Mouse (Mus musculus): Measurements from ENCODE around the gene Setdb1.
A peak's percentile ranks its signal among the peaks of the same experiment; 100 is the strongest.
"Not testable (repeated sequence)": the region's sequence is repeated elsewhere in the genome, so short reads cannot be mapped to it uniquely, and the experiment has no call there.

Gene Setdb1

GRCm38 (mm10) chr3:95356701-95357449, at the start of gene Setdb1:
TSS of gene Setdb1 (minus strand) at chr3:95357202.
- DNase-seq (ENCODE audit: low spot score in 2 of 2): peak; percentile 91 to 97

GRCm38 (mm10) chr3:95402741-95403140, 45.7 kb upstream of the Setdb1 start, which contains the start of gene 4930558C23Rik:
TSS of gene 4930558C23Rik (minus strand) at chr3:95402841.
- no peak for DNase-seq (ENCODE audit: low spot score in 2 of 2)

- peak in 1 of 2 experiments; percentile 17 for DNase-seq (ENCODE audit: low spot score in 2 of 2)
Observed at GRCm38 (mm10) chr3:95394385-95394784, 37.4 kb upstream of the Setdb1 start.

GRCm38 (mm10) chr3:95385401-95386075, 28.5 kb upstream of the Setdb1 start:
- DNase-seq (ENCODE audit: low spot score in 2 of 2): no peak

- no peak for DNase-seq (ENCODE audit: low spot score in 2 of 2)
Observed at GRCm38 (mm10) chr3:95373208-95373607, 16.2 kb upstream of the Setdb1 start.

GRCm38 (mm10) chr3:95370101-95370500, 13.1 kb upstream of the Setdb1 start:
- no peak for DNase-seq (ENCODE audit: low spot score in 2 of 2)

- not testable (repeated sequence) for DNase-seq (ENCODE audit: low spot score in 2 of 2)
Observed at GRCm38 (mm10) chr3:95360276-95360675, 3.3 kb upstream of the Setdb1 start.

GRCm38 (mm10) chr3:95357746-95358145, 744 bp upstream of the Setdb1 start:
- DNase-seq (ENCODE audit: low spot score in 2 of 2): no peak

GRCm38 (mm10) chr3:95355911-95356544, 974 bp downstream of the Setdb1 start:
- not testable (repeated sequence) for DNase-seq (ENCODE audit: low spot score in 2 of 2)

GRCm38 (mm10) chr3:95349491-95349890, 7.5 kb downstream of the Setdb1 start:
- DNase-seq (ENCODE audit: low spot score in 2 of 2): no peak

GRCm38 (mm10) chr3:95348343-95348742, 8.7 kb downstream of the Setdb1 start:
- DNase-seq (ENCODE audit: low spot score in 2 of 2): not testable (repeated sequence)

GRCm38 (mm10) chr3:95346454-95346853, 10.5 kb downstream of the Setdb1 start:
- no peak for DNase-seq (ENCODE audit: low spot score in 2 of 2)

GRCm38 (mm10) chr3:95343356-95344000, 13.5 kb downstream of the Setdb1 start:
- not testable (repeated sequence) for DNase-seq (ENCODE audit: low spot score in 2 of 2)

GRCm38 (mm10) chr3:95338251-95338650, 18.8 kb downstream of the Setdb1 start:
- DNase-seq (ENCODE audit: low spot score in 2 of 2): no peak

- no peak for DNase-seq (ENCODE audit: low spot score in 2 of 2)
Observed at GRCm38 (mm10) chr3:95337345-95337744, 19.7 kb downstream of the Setdb1 start.

- DNase-seq (ENCODE audit: low spot score in 2 of 2): no peak
Observed at GRCm38 (mm10) chr3:95331528-95331927, 25.5 kb downstream of the Setdb1 start.

- DNase-seq (ENCODE audit: low spot score in 2 of 2): no peak
Observed at GRCm38 (mm10) chr3:95328803-95329404, 28.1 kb downstream of the Setdb1 start.

- no peak for DNase-seq (ENCODE audit: low spot score in 2 of 2)
Observed at GRCm38 (mm10) chr3:95324454-95325144, 32.4 kb downstream of the Setdb1 start.

GRCm38 (mm10) chr3:95323429-95323828, 33.6 kb downstream of the Setdb1 start:
- no peak for DNase-seq (ENCODE audit: low spot score in 2 of 2)

- no peak for DNase-seq (ENCODE audit: low spot score in 2 of 2)
Observed at GRCm38 (mm10) chr3:95319701-95320625, 37.0 kb downstream of the Setdb1 start.
